Mouse (Mus musculus) macrophage (primary cell): ENCODE results near the gene Pdgfc. TPM values are rescaled to one million over a fixed set of nuclear protein-coding genes. Genes with fewer than 3 reads are reported as not detected.

ENCODE experiments used
- H3K27ac ChIP-seq: fragments of 350-480 bp; formaldehyde crosslinking; 2 replicates; pipeline ENCODE4 v1.9.0; 2021
- H3K36me3 ChIP-seq: fragments of 350-480 bp; formaldehyde crosslinking; 2 replicates; pipeline ENCODE4 v1.9.0; 2021; ENCODE audit errors: inconsistent target
- H3K4me3 ChIP-seq: fragments of 350-480 bp; formaldehyde crosslinking; 2 replicates; pipeline ENCODE4 v1.9.0; 2021; ENCODE audit errors: inconsistent target
- H3K79me2 ChIP-seq: fragments of 350-480 bp; formaldehyde crosslinking; 2 replicates; pipeline ENCODE4 v1.9.0; 2021; ENCODE audit errors: inconsistent target
- WGBS: methylation state at CpG from one replicate; pipeline ENCODE4 v1.1.7; 2026; ENCODE audit warnings: inconsistent platforms; ENCODE audit not compliant: missing documents; 5-methylcytosine and 5-hydroxymethylcytosine counted together
- polyA plus RNA-seq: library from polyadenylated mRNA; stranded (reverse); fragments of 250-400 nt; gene quantifications from 3 replicates; pipeline ENCODE4 v1.2.4, GENCODE M21; 2018; ENCODE audit warnings: inconsistent platforms

Pdgfc gene
- polyA plus RNA-seq, 1 experiment from 2014 or later: 26.6 TPM

DNA sequence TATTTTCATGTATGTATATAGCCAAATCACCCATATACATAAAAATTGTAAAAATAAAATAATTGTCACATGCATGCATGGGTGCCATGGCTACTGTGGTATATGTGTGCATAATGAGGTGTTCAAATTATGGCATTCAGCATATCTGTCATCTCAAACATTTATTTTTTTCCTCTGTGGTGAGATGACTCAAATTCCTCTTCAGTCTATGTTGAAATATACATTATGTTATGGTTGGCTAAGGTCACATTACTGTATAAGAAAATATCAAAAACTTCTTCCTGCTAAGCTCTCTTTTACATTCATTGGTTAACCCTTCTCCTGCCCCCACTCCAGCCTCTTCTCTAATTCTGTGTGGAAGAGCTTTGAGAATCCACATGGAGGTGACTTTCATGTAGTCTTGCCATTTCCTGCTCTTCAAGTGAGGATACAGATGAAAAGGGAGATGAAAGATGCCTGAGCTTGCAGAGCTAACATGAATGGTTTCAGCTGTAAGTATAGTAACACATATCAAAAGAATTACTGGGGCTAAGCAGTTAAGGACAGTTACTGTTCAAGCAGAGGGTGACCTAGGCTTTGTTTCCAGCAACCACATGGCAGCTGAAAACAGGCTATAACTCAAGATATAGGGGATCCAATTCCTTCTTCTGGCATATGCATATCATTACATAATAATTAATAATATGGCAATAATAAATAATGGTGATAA lies 124.4 kb downstream of the Pdgfc start:
- no peak overlapping the region for H3K4me3 ChIP-seq
- H3K36me3 ChIP-seq: no peaks in the 10 kb centered on the region
- H3K27ac ChIP-seq: no peak overlapping the region
- H3K79me2 ChIP-seq: no peaks in the 10 kb centered on the region

DNA sequence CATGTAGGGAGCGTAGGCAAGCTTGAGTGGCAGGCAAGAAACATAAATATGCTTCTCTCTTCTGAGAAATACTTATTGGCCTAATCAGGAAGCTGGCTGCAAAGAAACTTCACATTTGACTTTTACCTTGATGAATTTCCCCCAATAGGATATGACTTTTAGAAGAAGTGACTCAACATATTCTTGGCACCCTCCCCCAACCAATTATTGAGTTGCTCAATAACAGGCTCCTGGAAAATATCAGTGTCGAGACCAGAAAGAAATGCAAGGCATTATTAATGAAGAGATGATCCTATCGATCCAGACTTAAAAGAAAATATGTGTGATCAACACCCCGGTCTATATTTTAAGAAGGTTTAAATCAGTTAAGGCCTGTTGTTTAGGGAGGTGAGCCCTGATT lies 125.9 kb downstream of the Pdgfc start:
- Histone ChIP-seq H3K27ac (no peak overlapping the region), H3K4me3 (no peak overlapping the region), H3K79me2 (no peaks in the 10 kb centered on the region), H3K36me3 (no peaks in the 10 kb centered on the region)
- WGBS: 91% methylated on average over 4 of the region's 4 CpGs

DNA sequence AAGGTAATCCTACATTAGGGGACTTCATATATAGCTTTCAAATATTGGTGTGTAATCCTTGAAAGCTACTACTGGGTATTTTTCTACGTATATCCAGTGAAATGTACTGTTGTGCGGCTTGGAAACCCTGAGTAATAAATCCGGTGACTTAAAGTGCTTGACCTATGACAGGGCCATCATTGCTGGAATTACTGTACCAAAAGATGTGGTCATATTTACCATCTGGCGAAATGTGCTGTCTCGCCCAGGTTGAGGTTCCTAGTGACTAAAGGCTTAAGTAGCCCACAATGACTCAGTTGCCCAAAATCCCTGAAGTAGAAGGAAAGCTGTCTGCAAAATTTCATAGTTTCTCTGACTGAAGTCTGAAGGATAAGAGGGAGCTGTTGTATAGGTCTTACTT lies 127.9 kb downstream of the Pdgfc start:
- WGBS: 98% methylated on average over 5 of the region's 5 CpGs
- Histone ChIP-seq H3K36me3 (no peaks in the 10 kb centered on the region), H3K79me2 (no peaks in the 10 kb centered on the region), H3K27ac (no peak overlapping the region), H3K4me3 (no peak overlapping the region)

DNA sequence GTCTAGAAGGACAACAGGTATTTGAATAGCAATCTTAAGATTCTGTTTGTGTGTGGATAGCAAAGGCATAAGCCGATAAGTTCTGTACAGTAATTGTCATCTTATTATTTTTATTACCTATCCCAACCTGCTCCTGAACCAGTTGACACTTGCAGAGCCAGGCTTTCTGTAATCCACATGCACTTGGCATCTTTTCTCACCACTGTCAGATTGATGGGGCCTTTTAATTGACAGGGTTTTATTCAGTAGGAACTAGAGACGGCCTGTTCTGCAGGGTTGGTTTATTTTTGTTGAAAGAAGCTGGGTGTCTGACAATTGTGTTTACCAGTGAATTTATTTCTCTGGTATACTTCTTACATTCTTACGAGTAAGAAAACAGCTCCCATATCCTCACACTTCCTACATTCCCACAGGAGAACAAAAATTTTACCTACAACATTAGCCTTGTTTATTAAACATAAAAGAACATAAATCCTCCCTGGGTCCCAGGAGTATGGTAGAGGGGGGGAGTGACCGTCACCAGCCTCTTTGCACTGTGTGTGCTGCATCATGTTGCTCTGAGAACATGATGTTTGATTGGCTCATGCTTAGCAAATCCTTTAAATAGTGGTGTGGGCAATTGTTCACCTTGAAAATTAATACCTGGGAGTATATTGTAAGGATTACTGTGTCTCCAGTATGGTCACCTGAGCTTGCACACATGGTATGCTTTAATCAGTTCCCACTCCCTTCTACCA lies 134.0 kb downstream of the Pdgfc start:
- 95% methylated on average over 4 of the region's 4 CpGs for WGBS
- Histone ChIP-seq H3K27ac (no peak overlapping the region), H3K4me3 (no peak overlapping the region), H3K36me3 (no peaks in the 10 kb centered on the region), H3K79me2 (no peaks in the 10 kb centered on the region)

DNA sequence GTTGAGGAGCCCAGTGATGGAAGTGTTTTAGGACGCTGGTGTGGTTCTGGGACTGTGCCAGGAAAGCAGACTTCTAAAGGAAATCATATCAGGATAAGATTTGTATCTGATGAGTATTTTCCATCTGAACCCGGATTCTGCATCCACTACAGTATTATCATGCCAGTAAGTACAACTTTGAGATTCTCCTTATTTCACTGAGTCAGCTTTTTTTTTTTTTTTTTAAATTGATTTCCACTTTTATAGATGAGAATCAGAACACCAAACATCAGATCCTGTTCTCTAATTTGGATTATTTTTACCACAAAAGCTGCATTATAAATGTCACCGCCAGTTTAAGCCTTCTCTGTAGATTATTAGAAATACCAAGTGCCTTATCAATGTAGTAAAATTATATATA lies 138.6 kb downstream of the Pdgfc start:
- Histone ChIP-seq H3K79me2 (no peaks in the 10 kb centered on the region), H3K36me3 (no peaks in the 10 kb centered on the region), H3K27ac (no peak overlapping the region), H3K4me3 (no peak overlapping the region)
- WGBS: 90% methylated on average over 3 of the region's 3 CpGs

DNA sequence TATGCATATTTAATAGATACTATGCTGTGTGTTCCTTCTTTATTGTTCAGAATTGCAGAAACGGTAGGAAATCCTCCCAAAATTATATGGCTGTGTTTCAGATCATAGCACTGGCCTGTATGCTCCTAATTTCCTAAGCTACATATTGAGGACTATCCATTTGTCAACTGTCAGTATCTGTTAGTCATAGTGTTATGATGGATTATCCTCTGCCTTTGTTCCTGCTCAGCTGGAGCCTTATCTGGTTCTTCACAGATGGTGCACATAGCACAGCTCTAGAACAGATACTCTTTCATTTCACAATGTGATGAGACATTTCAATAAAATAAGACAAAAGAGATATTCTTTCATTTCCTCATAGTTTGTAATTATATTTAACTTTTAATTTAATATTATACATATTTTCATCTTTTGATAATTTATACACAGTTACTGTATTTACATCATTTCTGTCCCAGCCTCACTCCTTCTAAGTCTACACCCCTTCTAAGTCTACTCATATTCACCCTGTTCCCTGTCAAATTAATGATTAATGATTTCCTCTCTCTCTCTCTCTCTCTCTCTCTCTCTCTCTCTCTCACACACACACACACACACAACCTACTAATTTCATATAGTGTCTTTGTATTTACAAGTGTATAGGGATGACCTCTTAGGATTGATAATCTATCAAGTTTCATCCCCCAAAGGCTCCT lies 145.2 kb downstream of the Pdgfc start:
- Histone ChIP-seq H3K36me3 (no peaks in the 10 kb centered on the region), H3K27ac (no peak overlapping the region), H3K4me3 (no peak overlapping the region), H3K79me2 (no peaks in the 10 kb centered on the region)
- WGBS: 89% methylated on average over 1 of the region's 1 CpGs

DNA sequence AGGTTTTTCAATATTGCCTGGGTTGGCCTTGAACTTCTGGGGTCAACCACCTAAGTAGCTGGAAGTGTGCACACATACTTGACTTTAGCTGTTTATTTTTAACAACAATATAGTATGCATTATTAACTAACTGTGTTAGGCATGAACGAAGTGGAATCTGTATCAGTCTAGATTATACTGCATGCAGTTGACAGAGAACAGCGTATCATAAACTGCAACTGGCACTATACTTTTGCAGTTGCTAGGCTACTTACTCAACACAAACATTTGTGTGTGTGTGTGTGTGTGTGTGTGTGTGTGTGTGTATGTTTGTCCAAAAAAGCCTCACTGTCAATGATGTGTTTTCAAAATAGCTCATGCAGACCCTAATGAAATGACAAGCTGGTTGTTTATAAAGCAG lies 160.7 kb downstream of the Pdgfc start:
- Histone ChIP-seq H3K27ac (no peak overlapping the region), H3K36me3 (no peaks in the 10 kb centered on the region), H3K4me3 (no peak overlapping the region), H3K79me2 (no peaks in the 10 kb centered on the region)
- 93% methylated on average over 2 of the region's 2 CpGs for WGBS

DNA sequence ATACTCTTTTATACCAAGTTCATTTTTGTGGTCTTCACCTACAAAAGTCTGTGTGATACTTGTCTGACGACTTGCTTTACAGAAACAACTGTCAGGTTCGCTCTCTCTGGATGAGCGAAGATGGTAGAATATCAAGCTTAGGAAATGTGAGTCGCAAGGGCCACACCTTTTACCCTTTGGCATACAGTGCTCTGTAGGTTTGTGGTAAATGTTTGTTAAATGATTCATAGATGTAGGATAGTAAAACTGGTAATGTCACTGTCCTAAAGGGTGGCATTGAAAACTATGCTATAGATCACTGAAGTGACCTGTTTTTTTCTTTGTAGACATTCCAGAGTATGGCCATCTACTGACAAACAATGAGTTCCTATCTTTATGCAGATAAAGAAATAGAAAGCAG lies 161.4 kb downstream of the Pdgfc start:
- H3K79me2 ChIP-seq: no peaks in the 10 kb centered on the region
- WGBS: 93% methylated on average over 4 of the region's 4 CpGs
- no peak overlapping the region for H3K4me3 ChIP-seq
- no peaks in the 10 kb centered on the region for H3K36me3 ChIP-seq
- no peak overlapping the region for H3K27ac ChIP-seq

DNA sequence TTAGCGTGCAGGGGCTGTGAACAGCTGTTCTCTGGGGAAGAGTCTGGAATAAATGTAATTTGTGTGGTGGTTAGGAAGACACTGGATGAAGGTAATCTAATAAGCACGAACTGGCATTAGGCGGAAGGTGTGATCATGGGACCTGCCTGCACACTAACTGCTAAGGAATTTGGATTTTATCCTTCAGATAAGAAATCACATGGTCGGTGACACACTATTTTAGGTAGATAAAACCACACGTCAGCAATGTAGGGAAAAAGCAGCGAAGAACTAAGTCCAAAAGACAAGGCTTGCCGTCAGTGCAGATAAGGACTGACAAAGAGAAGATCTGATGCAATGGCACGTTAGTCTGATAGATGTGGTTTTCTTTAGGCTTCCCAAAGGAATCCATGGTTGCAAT lies 164.4 kb downstream of the Pdgfc start:
- Histone ChIP-seq H3K27ac (no peak overlapping the region), H3K36me3 (no peaks in the 10 kb centered on the region), H3K4me3 (no peak overlapping the region), H3K79me2 (no peaks in the 10 kb centered on the region)
- WGBS: 90% methylated on average over 8 of the region's 8 CpGs

DNA sequence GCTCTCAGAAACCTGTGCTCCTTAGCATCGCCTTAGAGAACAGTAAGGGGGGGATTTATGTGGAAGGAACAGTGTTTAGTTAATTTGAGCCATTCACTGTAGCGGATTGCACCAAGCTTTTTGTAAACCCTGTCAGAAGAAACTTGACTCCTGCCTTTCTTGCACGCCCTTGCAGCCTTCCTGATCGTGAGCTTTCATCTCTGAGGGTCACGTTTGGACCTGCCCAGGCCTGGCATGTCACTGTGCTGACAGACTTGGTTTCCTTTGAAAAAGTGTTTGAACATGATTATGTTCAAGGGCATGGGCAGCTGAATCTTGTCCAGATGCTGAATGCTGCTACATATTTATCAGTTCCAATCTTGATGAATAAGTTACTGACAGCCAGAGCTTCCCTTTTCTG lies 169.0 kb downstream of the Pdgfc start:
- H3K27ac ChIP-seq: no peak overlapping the region
- no peaks in the 10 kb centered on the region for H3K36me3 ChIP-seq
- 39% methylated on average over 5 of the region's 5 CpGs for WGBS
- no peak overlapping the region for H3K4me3 ChIP-seq
- H3K79me2 ChIP-seq: no peaks in the 10 kb centered on the region

DNA sequence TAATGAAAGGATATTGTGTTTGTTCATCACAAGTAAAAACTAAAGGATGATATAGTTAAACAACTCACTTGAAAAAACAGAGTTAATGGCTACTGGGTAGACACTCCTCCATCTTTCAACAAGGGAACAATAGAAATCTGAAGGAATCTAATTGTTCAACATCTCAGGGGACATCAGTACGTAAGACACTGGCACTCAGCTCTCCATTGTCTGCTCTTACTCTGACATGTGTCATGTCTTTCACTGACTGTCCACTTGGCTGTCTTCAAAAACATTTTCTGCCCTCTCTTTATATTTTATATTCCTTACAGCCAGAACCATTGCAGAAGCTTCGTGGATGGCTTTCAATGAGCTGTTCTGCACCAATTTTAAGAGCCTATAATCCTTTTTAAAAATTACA lies 172.0 kb downstream of the Pdgfc start:
- WGBS: 95% methylated on average over 2 of the region's 2 CpGs

DNA sequence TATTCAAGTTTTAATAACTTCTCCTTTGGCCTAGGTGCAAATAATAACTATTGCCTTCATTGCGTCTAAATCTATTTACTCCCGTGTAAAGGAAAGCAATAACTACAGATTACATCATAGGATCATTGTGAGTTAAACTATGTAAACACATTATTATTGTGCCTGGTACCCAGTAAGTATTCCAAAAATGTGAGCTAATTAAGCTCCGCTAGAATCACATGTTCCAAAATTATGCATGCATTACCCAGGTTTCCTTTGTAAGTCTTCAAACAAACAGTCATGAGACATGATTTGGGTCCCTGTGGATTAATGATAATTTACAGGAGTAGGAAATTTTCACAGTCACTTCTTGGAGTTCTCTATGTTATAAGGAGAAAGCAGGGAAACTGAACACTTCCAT lies 174.9 kb downstream of the Pdgfc start:
- Histone ChIP-seq H3K79me2 (no peaks in the 10 kb centered on the region), H3K27ac (no peak overlapping the region), H3K4me3 (no peak overlapping the region), H3K36me3 (no peaks in the 10 kb centered on the region)
- 88% methylated on average over 3 of the region's 3 CpGs for WGBS

More for the DNA sequence above, 172.0 kb downstream of the Pdgfc start:
- Histone ChIP-seq H3K36me3 (no peaks in the 10 kb centered on the region), H3K79me2 (no peaks in the 10 kb centered on the region), H3K27ac (no peak overlapping the region), H3K4me3 (no peak overlapping the region)

DNA sequence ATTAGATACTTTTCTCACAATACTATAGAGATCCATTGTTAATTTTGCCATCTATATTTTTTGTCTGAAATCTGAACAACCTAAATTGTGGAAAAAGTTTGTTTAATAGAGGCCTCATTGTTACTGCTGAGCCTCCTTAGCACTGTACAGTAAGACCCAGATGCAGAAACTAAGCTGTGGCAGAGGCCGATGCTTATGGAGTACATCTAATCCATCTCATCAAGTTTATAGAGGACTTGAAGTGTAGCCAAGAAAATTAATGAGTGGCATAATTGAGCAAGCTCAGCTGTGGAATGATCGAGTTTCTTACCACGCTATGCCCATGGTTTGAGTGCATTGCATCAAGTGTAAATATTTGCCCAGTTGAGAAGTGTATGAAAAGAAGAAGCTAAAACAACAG lies 175.4 kb downstream of the Pdgfc start:
- Histone ChIP-seq H3K4me3 (no peak overlapping the region), H3K79me2 (no peaks in the 10 kb centered on the region)
- 100% methylated on average over 3 of the region's 3 CpGs for WGBS

DNA sequence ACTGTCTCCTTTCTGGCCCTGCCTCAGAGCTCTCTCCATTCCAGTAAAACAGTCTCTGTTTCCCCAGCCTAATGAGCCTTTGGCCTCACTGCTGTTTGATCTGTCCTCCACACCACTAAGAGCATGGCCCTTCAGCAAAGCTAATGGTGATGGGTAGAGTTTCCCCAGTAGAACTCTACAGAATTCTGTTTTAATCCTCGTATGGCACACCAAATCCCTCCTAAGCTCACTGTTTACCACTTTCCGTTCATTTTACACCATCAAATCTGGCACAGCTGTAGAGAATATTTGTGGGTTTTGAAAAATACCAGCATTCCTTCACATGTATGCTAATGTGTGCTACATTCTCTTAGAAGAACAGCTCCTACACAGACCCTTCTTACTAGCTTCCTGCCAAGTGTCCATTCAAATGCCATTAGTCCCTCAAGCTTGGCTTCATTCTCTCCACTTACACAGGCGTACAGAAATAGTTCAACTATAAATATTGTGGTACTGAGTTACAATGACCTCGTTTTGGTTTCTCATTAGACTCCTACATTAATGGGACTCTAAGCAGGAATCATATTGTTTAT lies 179.4 kb downstream of the Pdgfc start:
- H3K79me2 ChIP-seq: no peaks in the 10 kb centered on the region
- H3K36me3 ChIP-seq: no peaks in the 10 kb centered on the region
- no peak overlapping the region for H3K27ac ChIP-seq
- 87% methylated on average over 4 of the region's 4 CpGs for WGBS
- no peak overlapping the region for H3K4me3 ChIP-seq

More for the DNA sequence above, 175.4 kb downstream of the Pdgfc start:
- Histone ChIP-seq H3K36me3 (no peaks in the 10 kb centered on the region), H3K27ac (no peak overlapping the region)

DNA sequence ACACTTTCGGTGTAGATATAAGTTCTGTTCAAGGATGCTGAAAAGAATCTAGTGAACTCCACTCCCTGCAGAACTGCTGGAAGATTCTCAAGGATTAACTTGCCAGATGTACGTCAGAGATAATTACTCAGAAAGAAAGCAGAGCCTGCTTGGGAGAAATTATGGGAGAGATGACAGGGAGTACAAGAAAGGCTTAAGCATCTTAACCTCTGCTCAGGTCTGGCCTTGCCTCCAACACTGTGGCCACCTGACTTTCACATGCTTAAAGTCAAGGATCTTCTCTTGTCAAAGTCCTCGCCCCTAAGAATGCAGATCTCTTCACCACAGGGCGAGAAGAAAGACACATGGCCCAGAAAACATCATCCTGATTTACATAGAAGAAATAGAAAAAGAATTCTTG lies 185.5 kb downstream of the Pdgfc start:
- no peak overlapping the region for H3K27ac ChIP-seq
- WGBS: 88% methylated on average over 4 of the region's 4 CpGs
- H3K36me3 ChIP-seq: no peaks in the 10 kb centered on the region
- no peaks in the 10 kb centered on the region for H3K79me2 ChIP-seq
- H3K4me3 ChIP-seq: no peak overlapping the region
